Mouse (Mus musculus) intestine, embryonic 15.5 days (tissue): ENCODE measurements around the gene Surf2. TPM values are rescaled to one million over a fixed set of nuclear protein-coding genes. Genes with fewer than 3 reads are reported as not detected.

Source experiments
- ATAC-seq: fragments of 200-750 bp; cut with Nextera tagmentation; 2 replicates; pipeline ENCODE4 v1.8.0; 2017; ENCODE audit warnings: moderate TSS enrichment, moderate library complexity
- H3K27ac ChIP-seq: fragments of 300-500 bp; sonication (generic); 2 replicates; pipeline ENCODE4 v1.5.1; 2015; ENCODE audit warnings: mild to moderate bottlenecking, inconsistent platforms
- H3K27me3 ChIP-seq: fragments of 300-500 bp; sonication (generic); replicated peaks from 2 replicates; pipeline ENCODE4 v1.6.1; 2015; ENCODE audit warnings: inconsistent platforms
- H3K36me3 ChIP-seq: fragments of 300-500 bp; sonication (generic); 2 replicates; pipeline ENCODE4 v1.6.1; 2015; ENCODE audit warnings: inconsistent platforms
- H3K4me1 ChIP-seq: fragments of 300-500 bp; sonication (generic); replicated peaks from 2 replicates; pipeline ENCODE4 v1.6.1; 2015; ENCODE audit warnings: inconsistent platforms
- H3K4me2 ChIP-seq: fragments of 300-500 bp; sonication (generic); replicated peaks from 2 replicates; pipeline ENCODE4 v1.6.1; 2015; ENCODE audit warnings: mild to moderate bottlenecking, inconsistent platforms
- H3K4me3 ChIP-seq: fragments of 300-500 bp; sonication (generic); replicated peaks from 2 replicates; pipeline ENCODE4 v1.5.1; 2015; ENCODE audit warnings: inconsistent platforms
- H3K9ac ChIP-seq: fragments of 300-500 bp; sonication (generic); 2 replicates; pipeline ENCODE4 v1.6.1; 2015; ENCODE audit warnings: inconsistent platforms
- H3K9me3 ChIP-seq: fragments of 300-500 bp; sonication (generic); 2 replicates; pipeline ENCODE4 v1.6.1; 2016; ENCODE audit warnings: inconsistent platforms
- WGBS: fragments of 180-500 bp; shearing (Covaris S2); methylation state at CpG from one replicate; pipeline ENCODE4 v1.1.7; 2015; 5-methylcytosine and 5-hydroxymethylcytosine counted together
- polyA plus RNA-seq: library from polyadenylated mRNA; unstranded; fragments of >200 nt; fragmentation: Nextera tagmentation; extraction: Ambion mirVana; gene quantifications from 2 replicates; pipeline ENCODE4 v1.2.1, GENCODE M21; 2015

Gene Surf2
- polyA plus RNA-seq, 1 experiment from 2014 or later = 41.6 TPM

DNA sequence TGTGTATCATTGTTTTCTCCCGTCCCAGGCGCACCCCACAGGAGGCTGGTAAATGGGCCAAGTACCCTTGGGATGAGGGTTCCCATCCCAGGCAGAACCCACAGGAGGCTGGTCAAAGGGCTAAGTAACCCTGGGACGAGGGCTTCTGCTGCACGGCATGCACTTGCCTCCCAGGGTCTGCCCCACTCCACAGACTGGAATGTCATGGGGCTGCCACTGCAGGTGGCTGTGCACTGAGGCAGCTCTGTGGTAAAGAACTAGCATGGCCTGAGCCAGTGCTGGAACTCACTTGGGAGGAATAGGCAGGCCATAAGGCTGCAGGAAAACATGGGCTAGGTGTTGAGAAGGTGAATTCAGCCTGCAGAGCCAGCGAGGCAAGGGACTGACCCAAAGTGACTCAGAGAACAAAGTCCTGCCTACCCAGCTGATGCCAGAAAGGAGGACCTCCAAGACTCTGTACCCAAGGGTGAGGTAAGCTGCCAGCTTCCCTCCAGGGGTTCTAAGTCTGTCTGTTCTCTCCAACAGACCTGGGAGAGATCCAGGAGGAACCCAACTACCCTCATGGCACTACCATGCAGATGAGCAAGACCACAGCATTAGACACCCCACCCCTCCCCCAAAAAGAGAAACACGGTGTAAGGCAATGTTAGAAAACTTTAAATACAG is 4.2 kb downstream of the Surf2 start:
- no peaks in the 10 kb centered on the region for H3K27me3 ChIP-seq
- no peak overlapping the region for H3K27ac ChIP-seq
- H3K36me3 ChIP-seq = peaks cover 67% of the 10 kb centered on the region
- H3K9ac ChIP-seq = no peak overlapping the region
- no peak overlapping the region for H3K4me3 ChIP-seq
- 83% methylated on average over 6 of the region's 6 CpGs for WGBS
- ATAC-seq = no peak
- no peak overlapping the region for H3K4me2 ChIP-seq
- no peaks in the 10 kb centered on the region for H3K9me3 ChIP-seq
- H3K4me1 ChIP-seq = peaks cover 18% of the 10 kb centered on the region

DNA sequence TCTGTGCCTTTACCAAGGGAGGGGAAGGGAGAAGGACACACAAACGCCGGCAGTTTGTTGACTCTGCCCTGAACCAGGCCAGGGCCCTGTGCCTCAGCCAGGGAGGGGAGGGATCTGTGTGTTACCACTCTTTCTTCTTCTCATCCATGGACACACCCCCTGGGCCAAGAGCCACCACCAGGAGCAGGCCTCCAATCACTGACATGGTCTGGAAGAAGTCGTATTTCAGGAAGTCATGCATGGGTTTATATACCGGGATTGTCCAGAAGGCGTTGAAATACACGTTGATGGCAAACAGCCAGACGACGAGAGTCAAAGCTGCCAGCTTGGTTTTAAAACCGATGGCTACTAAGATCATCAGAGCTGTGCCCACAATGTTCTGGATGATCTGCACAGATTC is 5.6 kb downstream of the Surf2 start:
- no peak for ATAC-seq
- 68% methylated on average over 9 of the region's 9 CpGs for WGBS

DNA sequence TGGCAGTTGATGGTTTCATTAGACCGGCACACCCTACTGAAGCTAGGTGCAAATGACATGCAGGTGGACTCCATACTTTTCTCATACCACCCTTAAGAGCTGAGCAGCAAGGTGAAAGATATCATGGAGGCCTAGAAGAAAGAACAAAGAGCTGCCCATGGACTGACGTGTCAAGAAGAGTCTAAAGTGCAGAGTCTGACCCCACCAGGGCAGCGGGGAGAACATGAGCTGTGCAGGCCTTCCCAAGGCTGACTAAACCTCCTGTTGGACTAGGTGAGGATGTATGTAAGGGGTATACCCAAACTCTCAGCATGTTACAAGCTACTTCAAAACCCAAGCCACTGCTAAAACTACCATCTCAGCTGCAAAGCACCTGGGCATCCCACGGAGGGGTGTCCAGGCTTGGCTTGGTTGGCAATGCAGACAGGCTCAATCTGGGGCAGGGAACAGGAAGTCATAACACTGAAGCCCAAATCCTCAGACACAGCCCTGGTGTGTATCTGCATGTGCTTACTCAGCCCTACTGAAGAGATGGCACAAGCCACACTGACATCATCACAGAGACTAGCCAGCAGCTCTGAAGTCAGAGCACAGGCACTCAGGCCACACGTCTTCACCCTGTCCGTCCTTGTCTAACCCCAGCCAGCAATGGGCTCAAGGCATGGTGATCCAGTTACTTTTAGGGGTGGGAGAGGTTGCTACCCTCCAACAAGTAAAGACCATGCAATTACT is 11.7 kb downstream of the Surf2 start:
- Histone ChIP-seq H3K36me3 (peaks cover 41% of the 10 kb centered on the region), H3K4me3 (no peak overlapping the region), H3K9me3 (no peaks in the 10 kb centered on the region), H3K4me2 (no peak overlapping the region), H3K4me1 (peaks cover 20% of the 10 kb centered on the region), H3K27ac (no peak overlapping the region), H3K27me3 (no peaks in the 10 kb centered on the region), H3K9ac (no peak overlapping the region)
- WGBS = 85% methylated on average over 6 of the region's 6 CpGs
- ATAC-seq = no peak

More for the DNA sequence above, 5.6 kb downstream of the Surf2 start:
- no peak overlapping the region for H3K4me3 ChIP-seq
- no peaks in the 10 kb centered on the region for H3K9me3 ChIP-seq
- no peak overlapping the region for H3K27ac ChIP-seq
- H3K36me3 ChIP-seq = peaks cover 72% of the 10 kb centered on the region
- no peaks in the 10 kb centered on the region for H3K27me3 ChIP-seq
- peaks cover 14% of the 10 kb centered on the region for H3K4me1 ChIP-seq
- no peak overlapping the region for H3K4me2 ChIP-seq
- no peak overlapping the region for H3K9ac ChIP-seq

DNA sequence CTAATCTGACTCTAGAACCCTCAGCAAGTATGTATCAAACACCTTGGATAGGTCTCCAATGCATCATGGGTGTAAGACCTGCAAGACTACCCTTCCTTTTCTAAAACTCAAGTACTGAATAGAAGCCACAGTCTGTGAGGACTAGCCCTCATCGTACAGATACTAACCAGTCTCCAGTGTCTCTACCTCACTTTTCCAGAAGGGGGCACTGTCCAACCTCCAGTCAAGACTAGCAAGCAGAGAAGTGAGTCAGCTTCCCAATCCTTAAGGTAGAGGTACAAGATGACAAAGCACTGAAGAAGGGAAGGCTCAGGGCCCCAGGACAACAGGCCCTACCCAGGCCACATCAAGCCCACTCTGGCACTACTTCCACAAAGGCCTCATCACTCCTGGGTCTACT is 14.2 kb downstream of the Surf2 start:
- H3K4me1 ChIP-seq = peaks cover 24% of the 10 kb centered on the region
- H3K9me3 ChIP-seq = no peaks in the 10 kb centered on the region
- no peak overlapping the region for H3K4me3 ChIP-seq
- H3K27me3 ChIP-seq = no peaks in the 10 kb centered on the region
- H3K4me2 ChIP-seq = no peak overlapping the region
- H3K36me3 ChIP-seq = peaks cover 19% of the 10 kb centered on the region
- 32% methylated on average over 1 of the region's 1 CpGs for WGBS
- no peak overlapping the region; the same call in 1 of the 2 replicates for H3K9ac ChIP-seq
- H3K27ac ChIP-seq = no peak overlapping the region
- ATAC-seq = no peak

DNA sequence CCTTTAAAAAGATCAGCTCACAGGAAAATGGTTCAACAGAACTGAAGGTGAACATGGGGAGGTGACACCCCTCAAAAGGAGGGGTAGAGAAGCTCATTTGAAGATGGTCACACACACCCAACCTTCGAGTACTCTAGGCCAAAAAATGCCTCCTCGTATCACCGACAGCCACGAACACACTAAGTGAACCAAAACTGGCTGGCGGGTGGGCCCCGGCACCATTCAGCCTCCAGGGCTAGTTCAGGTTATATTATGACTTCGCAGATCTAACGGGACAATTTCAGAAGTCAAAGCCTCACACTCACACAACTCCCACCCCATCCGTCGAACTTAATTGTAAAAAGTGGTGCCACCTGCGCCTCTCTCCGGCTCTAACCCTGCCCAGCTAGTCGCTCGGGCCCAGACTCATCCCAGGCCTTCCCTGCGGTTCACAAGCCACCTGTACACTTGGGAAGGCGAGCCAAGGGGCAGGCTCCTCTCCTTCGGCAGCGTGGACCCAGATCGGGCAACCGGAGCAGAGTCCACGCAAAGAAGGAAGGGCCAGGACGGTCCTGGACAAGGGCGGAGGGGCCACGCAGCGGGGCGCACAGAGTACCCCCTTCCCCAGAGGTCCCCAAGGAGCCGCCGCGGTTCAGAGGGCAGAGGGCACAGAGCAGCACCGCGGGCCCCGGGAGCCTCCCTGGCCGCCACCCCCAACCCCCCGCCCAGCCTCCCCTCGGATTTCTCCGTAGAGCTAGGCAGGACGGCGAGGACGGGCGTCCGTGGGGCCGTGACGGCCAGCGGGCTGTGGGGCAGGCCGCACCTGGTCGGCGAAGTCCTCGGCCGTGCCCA is 16.5 kb downstream of the Surf2 start:
- under 1% methylated on average over 42 of the region's 49 CpGs for WGBS
- no peaks in the 10 kb centered on the region for H3K27me3 ChIP-seq
- H3K4me1 ChIP-seq = peaks cover 24% of the 10 kb centered on the region
- H3K36me3 ChIP-seq = peaks cover 15% of the 10 kb centered on the region
- H3K27ac ChIP-seq = peak overlapping the region; percentile 94
- peak; percentile 56 for ATAC-seq
- H3K4me3 ChIP-seq = peak overlapping the region; percentile 81
- no peaks in the 10 kb centered on the region for H3K9me3 ChIP-seq
- peak overlapping the region; percentile 93 for H3K9ac ChIP-seq
- peak overlapping the region; percentile 72 for H3K4me2 ChIP-seq

DNA sequence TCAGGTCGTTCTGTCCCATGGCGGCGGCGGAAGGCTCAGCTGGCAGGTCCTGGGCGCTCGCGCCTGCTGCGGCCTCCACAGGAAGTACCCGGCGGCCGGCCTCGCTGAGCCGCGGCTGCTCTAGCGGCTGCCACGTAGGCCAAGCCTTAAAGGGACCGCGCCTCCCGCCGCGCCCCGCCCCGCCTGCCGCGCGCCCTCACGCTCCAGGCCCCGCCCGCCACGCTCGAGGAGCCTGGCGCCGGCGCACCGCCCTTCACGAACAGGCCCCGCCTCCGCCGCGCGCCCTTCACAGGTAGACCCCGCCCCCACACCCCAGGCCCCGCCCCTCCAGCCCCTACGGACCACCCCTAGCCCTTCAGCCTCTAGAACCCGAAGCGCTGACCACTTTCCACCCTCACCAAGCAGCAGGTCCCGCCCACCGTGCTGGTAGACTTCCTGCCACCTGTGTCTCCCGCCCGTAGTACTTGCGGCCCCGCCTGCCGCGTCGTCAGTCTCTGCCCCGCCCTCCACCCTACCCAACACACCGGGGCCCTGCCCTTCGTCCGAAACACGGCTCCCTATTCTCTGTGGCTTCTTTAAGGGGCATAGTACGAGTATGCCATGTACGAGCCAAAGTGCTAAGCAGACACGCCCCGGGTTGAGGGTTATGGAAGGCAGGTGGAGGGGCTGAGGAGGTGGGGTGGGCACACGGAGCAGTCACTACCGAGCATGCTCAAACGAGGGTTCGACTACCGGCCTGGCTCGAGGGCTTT is 17.3 kb downstream of the Surf2 start, which contains the start of the genes Surf4 and Stkld1:
Surf4 (minus strand) TSS at position 625 of the 752 bp plus-strand sequence.
Stkld1 (plus strand) TSS at position 744 of the 752 bp plus-strand sequence.
- under 1% methylated on average over 62 of the region's 70 CpGs for WGBS
- ATAC-seq = peak; percentile 96
- H3K9me3 ChIP-seq = no peaks in the 10 kb centered on the region

DNA sequence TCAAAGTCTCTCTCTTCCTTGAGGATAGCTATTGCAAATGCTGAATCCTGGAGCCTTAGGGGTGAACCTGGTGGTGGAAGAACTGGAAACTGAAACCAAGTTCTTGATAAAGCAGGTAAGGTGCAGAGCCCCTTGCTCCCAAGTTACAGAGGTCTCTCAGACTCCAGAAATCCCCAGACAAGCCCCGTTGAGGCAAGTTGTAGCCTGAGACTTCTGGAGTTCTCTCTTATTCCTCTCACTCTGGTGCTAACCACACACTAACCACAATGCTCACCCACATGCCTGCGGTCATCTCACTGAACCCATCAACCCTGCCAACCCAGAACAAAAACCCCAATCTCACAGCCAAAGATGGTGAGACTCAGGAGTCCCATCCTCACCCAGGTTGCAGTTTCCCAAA is 19.1 kb downstream of the Surf2 start:
- no peaks in the 10 kb centered on the region for H3K9me3 ChIP-seq
- no peak overlapping the region for H3K9ac ChIP-seq
- H3K27ac ChIP-seq = no peak overlapping the region
- no peak for ATAC-seq
- no peak overlapping the region for H3K4me2 ChIP-seq
- no peak overlapping the region for H3K4me3 ChIP-seq
- H3K27me3 ChIP-seq = no peaks in the 10 kb centered on the region
- WGBS = 87% methylated on average over 2 of the region's 2 CpGs
- H3K36me3 ChIP-seq = peaks cover 9% of the 10 kb centered on the region
- H3K4me1 ChIP-seq = peaks cover 19% of the 10 kb centered on the region

More for the DNA sequence above, 17.3 kb downstream of the Surf2 start, which contains the start of the genes Surf4 and Stkld1:
- Histone ChIP-seq H3K4me3 (peak within 1 kb of the TSS; percentile 81), H3K4me2 (peak within 1 kb of the TSS; percentile 72), H3K27me3 (no peaks in the 10 kb centered on the region), H3K4me1 (peaks cover 19% of the 10 kb centered on the region), H3K27ac (peak within 1 kb of the TSS; percentile 94), H3K36me3 (peaks cover 15% of the 10 kb centered on the region), H3K9ac (peak within 1 kb of the TSS; percentile 93)

DNA sequence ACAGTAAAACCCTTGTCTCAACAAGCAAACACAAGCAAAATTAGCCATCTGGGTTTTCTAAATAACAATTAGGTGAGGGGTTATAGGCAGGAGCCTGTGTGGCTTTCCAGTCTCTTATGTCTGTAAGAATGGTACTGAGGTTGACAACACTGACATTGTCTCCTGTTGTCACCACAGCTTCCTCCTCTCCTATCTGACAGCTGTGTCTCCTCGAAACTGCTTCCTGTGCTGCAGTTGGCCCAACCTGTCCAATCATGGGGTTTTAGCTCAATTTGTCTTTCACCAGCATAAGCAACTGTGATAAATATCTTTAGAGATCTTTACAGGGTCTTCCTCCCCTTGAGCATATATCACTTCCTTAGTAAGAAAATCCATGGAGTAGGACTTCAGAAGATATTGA is 20.3 kb downstream of the Surf2 start:
- 58% methylated on average over 1 of the region's 1 CpGs for WGBS
- ATAC-seq = no peak

DNA sequence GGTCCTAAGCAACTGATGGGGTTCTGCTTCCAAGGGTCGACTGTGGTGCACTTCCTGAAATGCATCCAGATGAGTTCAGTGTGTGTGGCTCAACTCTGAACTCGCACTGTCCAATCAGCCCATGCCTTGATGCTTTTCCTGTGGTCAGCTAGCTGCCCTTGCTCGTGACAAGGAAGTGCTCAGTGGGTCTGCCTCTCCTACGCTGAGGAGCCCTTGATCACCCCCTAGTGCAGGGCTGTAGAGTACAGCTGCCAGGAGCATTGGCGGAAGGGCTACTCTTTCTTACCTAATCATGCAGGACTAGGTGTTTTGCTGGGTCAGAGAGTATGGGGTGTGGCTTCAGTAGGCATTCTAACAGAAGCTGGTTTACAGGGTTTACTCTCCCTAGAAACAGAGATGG is 25.4 kb downstream of the Surf2 start:
- Histone ChIP-seq H3K4me1 (no peaks in the 10 kb centered on the region), H3K9me3 (no peaks in the 10 kb centered on the region), H3K4me3 (no peak overlapping the region), H3K27ac (no peak overlapping the region), H3K4me2 (no peak overlapping the region), H3K36me3 (no peaks in the 10 kb centered on the region), H3K9ac (no peak overlapping the region), H3K27me3 (no peaks in the 10 kb centered on the region)
- ATAC-seq = peak; percentile 29; the same call in 1 of the 2 replicates
- WGBS = 44% methylated on average over 5 of the region's 5 CpGs

More for the DNA sequence above, 20.3 kb downstream of the Surf2 start:
- Histone ChIP-seq H3K4me3 (no peak overlapping the region), H3K27me3 (no peaks in the 10 kb centered on the region), H3K4me1 (peaks cover 8% of the 10 kb centered on the region), H3K27ac (no peak overlapping the region), H3K9me3 (no peaks in the 10 kb centered on the region), H3K9ac (no peak overlapping the region), H3K36me3 (no peaks in the 10 kb centered on the region), H3K4me2 (no peak overlapping the region)

DNA sequence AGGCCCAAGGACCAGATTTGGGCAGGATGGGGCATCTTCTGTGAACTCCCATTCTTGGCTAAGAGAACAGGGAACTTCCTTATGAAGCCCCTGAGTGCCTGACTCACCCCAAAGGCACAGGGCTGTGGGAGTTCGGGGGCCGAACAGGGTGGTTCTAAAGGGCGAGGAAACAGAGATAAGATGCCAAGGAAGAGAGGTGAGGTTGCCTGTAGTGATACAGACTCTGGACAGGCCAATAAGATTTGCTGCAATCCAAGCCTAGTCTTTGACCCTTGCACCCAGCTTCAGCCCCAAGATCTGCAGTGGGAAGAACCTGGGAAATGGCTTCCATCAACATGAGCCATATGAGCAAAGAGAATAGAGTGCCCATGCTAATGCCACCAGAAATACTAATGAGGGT is 27.1 kb downstream of the Surf2 start:
- 59% methylated on average over 3 of the region's 3 CpGs for WGBS
- ATAC-seq = peak; percentile 87
- Histone ChIP-seq H3K9ac (no peak overlapping the region), H3K36me3 (no peaks in the 10 kb centered on the region), H3K27me3 (no peaks in the 10 kb centered on the region), H3K4me1 (no peaks in the 10 kb centered on the region), H3K4me2 (no peak overlapping the region), H3K9me3 (no peaks in the 10 kb centered on the region), H3K4me3 (no peak overlapping the region), H3K27ac (no peak overlapping the region)

DNA sequence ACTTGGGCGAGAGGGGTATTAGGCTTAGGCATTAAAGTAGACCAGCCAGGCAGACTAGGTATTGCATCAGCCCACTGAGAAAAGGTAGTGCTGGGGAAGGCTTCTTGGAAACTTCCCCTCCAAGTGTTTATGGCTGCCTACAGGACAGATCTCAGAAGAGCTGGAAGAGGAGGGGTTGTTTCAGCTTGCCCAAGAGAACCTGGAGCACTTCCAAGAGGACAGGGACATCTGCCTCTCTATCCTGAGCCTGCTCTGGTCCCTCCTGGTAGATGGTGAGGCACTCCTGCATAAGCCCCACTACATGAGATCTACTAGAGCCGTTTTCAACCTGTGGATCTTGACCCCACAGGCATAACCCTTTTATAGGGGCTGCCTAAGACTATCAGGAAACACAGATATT is 34.2 kb downstream of the Surf2 start:
- H3K36me3 ChIP-seq = peaks cover 33% of the 10 kb centered on the region

More for the DNA sequence above, 34.2 kb downstream of the Surf2 start:
- Histone ChIP-seq H3K27me3 (no peaks in the 10 kb centered on the region), H3K9me3 (no peaks in the 10 kb centered on the region), H3K4me3 (no peak overlapping the region), H3K4me1 (no peaks in the 10 kb centered on the region), H3K27ac (no peak overlapping the region), H3K4me2 (no peak overlapping the region), H3K9ac (no peak overlapping the region)
- ATAC-seq = no peak
- 94% methylated on average over 2 of the region's 2 CpGs for WGBS
